Mouse (Mus musculus) kidney, adult 2 months (tissue): ENCODE measurements around the gene Trnau1ap.

Experiments
- CTCF ChIP-seq: fragments of 200-500 bp; conservative IDR thresholded peaks from 2 replicates; pipeline ENCODE4 v1.5.1; 2011; ENCODE audit warnings: low read depth, mild to moderate bottlenecking, control low read depth, low read length, moderate library complexity, mixed read lengths; ENCODE audit not compliant: insufficient read depth, insufficient read length
- POLR2A ChIP-seq: fragments of 200-500 bp; IDR thresholded peaks from one replicate; pipeline ENCODE4 v1.6.1; 2011; ENCODE audit warnings: low read depth, low read length, control low read depth

- TF ChIP-seq CTCF (no peak), POLR2A (no peak)
Observed at GRCm38 (mm10) chr4:132301486-132301885, 27.9 kb downstream of the Trnau1ap start.
